Mouse (Mus musculus) forebrain, embryonic 11.5 days (tissue): Measurements from ENCODE around the gene A930033H14Rik. TPM values are rescaled to one million over a fixed set of nuclear protein-coding genes. Genes with fewer than 3 reads are reported as not detected.

ENCODE experiments used
- ATAC-seq: fragments of 200-750 bp; cut with Nextera tagmentation; replicated peaks from 2 replicates; pipeline ENCODE4 v1.8.0; 2017; ENCODE audit warnings: moderate TSS enrichment; ENCODE audit not compliant: low FRiP score
- DNase-seq: peaks from one replicate; pipeline ENCODE4 v3.0.0-alpha.2; 2017; ENCODE audit warnings: low spot score
- H3K27ac ChIP-seq: fragments of 300-500 bp; sonication (generic); 2 replicates; pipeline ENCODE4 v1.5.1; 2014; ENCODE audit warnings: low read depth, low read length
- H3K27me3 ChIP-seq: fragments of 300-500 bp; sonication (generic); 2 replicates; pipeline ENCODE4 v1.6.1; 2014; ENCODE audit warnings: mild to moderate bottlenecking, low read length, mixed read lengths; ENCODE audit not compliant: control insufficient read depth, insufficient read depth
- H3K36me3 ChIP-seq: fragments of 300-500 bp; sonication (generic); 2 replicates; pipeline ENCODE4 v1.6.1; 2014; ENCODE audit warnings: mild to moderate bottlenecking, low read length, moderate library complexity, mixed read lengths; ENCODE audit not compliant: control insufficient read depth, insufficient read depth
- H3K4me1 ChIP-seq: fragments of 300-500 bp; sonication (generic); replicated peaks from 2 replicates; pipeline ENCODE4 v1.6.1; 2014; ENCODE audit warnings: low read length, mixed read lengths; ENCODE audit not compliant: control insufficient read depth, insufficient read depth
- H3K4me2 ChIP-seq: fragments of 300-500 bp; sonication (generic); 2 replicates; pipeline ENCODE4 v1.6.1; 2014; ENCODE audit warnings: low read depth, mild to moderate bottlenecking, low read length, moderate library complexity, mixed read lengths; ENCODE audit not compliant: severe bottlenecking
- H3K4me3 ChIP-seq: fragments of 300-500 bp; sonication (generic); 2 replicates; pipeline ENCODE4 v1.5.1; 2014; ENCODE audit warnings: low read depth, low read length
- H3K9ac ChIP-seq: fragments of 300-500 bp; sonication (generic); 2 replicates; pipeline ENCODE4 v1.6.1; 2014; ENCODE audit warnings: low read length
- H3K9me3 ChIP-seq: fragments of 300-500 bp; sonication (generic); 2 replicates; pipeline ENCODE4 v1.6.1; 2016; ENCODE audit warnings: low read length, mixed read lengths; ENCODE audit not compliant: control insufficient read depth
- WGBS: fragments of 180-500 bp; shearing (Covaris S2); extraction: QIAGEN DNeasy Blood & Tissue Kit; methylation state at CpG from one replicate; pipeline ENCODE4 v1.1.7; 2014; 5-methylcytosine and 5-hydroxymethylcytosine counted together
- polyA plus RNA-seq: library from polyadenylated mRNA; unstranded; fragments of >200 nt; fragmentation: Nextera tagmentation; extraction: Ambion mirVana; gene quantifications from 2 replicates; pipeline ENCODE4 v1.2.1, GENCODE M21; 2014

The A930033H14Rik gene
- polyA plus RNA-seq, 1 experiment from 2014 or later = 1.9 TPM

GRCm38 (mm10) chr10:69211976-69212375 lies 922 bp downstream of the A930033H14Rik start:
- H3K36me3 ChIP-seq = peaks cover 3% of the 10 kb centered on the region; the same call in 1 of the 2 replicates
- peak overlapping the region; percentile 91 for H3K27ac ChIP-seq
- H3K27me3 ChIP-seq = no peaks in the 10 kb centered on the region
- no peaks in the 10 kb centered on the region for H3K9me3 ChIP-seq
- ATAC-seq (no peak; the same call in 1 of the 2 replicates), DNase-seq (no peak)
- peak overlapping the region; percentile 85 for H3K4me2 ChIP-seq
- peak overlapping the region; percentile 68 for H3K4me3 ChIP-seq
- H3K4me1 ChIP-seq = peaks cover 5% of the 10 kb centered on the region; the same call in 1 of the 2 replicates
- peak overlapping the region; percentile 96 for H3K9ac ChIP-seq
- WGBS = 3% methylated on average over 14 of the region's 14 CpGs

DNA sequence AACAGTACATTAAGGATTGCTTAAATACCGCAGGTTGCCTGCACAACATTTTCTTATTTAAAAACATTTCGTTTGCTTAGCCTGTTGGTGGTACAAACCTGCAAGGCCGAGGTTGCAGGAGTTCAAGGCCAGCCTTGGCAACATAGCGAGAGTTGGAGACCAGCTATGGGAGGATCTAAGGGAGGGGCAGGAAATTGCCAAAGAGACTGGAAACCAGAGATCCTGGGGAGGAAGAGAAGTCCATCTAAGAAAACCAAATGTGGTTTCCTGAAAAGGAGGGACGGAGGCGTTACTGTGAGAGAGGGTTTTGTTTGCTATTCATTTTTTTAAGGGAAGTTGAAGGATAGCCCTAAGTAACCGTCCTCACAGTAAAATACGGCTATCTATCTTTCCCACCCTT lies 1.3 kb downstream of the A930033H14Rik start:
- Histone ChIP-seq H3K27me3 (no peaks in the 10 kb centered on the region), H3K27ac (no peak overlapping the region), H3K4me3 (peak overlapping the region; percentile 68), H3K4me1 (peaks cover 5% of the 10 kb centered on the region; the same call in 1 of the 2 replicates), H3K36me3 (peaks cover 3% of the 10 kb centered on the region; the same call in 1 of the 2 replicates), H3K9ac (peak overlapping the region; percentile 96), H3K9me3 (no peaks in the 10 kb centered on the region), H3K4me2 (peak overlapping the region; percentile 85; the same call in 1 of the 2 replicates)
- no peak for ATAC-seq
- WGBS = 57% methylated on average over 8 of the region's 8 CpGs
- no peak for DNase-seq

GRCm38 (mm10) chr10:69210659-69211058 lies 2.2 kb downstream of the A930033H14Rik start:
- no peak for ATAC-seq
- no peaks in the 10 kb centered on the region for H3K27me3 ChIP-seq
- peaks cover 5% of the 10 kb centered on the region; the same call in 1 of the 2 replicates for H3K4me1 ChIP-seq
- no peaks in the 10 kb centered on the region for H3K9me3 ChIP-seq
- no peak overlapping the region for H3K4me3 ChIP-seq
- no peak overlapping the region for H3K9ac ChIP-seq
- no peak overlapping the region for H3K27ac ChIP-seq
- H3K36me3 ChIP-seq = no peaks in the 10 kb centered on the region
- H3K4me2 ChIP-seq = no peak overlapping the region
- WGBS = 81% methylated on average over 5 of the region's 5 CpGs
- DNase-seq = no peak

DNA sequence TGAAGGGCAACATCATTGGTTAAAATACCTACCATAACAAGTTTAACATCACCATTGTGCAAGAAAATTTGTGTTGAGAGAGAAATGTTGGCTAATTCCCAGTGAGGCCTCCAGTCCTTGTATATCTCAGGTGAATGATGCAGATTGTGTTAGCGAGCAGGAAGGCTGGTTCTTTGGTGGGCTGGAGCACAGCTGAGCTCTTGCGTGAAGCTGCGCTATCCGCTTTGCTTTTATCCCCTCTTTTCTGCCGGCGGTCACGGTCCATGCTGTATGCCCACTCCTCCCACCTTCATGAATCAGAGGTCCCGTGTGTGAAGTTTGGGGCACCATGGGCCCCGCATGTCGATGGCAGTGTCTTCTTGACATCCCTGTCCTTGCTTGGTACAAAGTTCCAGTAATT lies 2.9 kb downstream of the A930033H14Rik start:
- H3K27me3 ChIP-seq = no peaks in the 10 kb centered on the region
- no peak overlapping the region for H3K4me3 ChIP-seq
- no peaks in the 10 kb centered on the region for H3K9me3 ChIP-seq
- DNase-seq (no peak), ATAC-seq (no peak)
- WGBS = 93% methylated on average over 10 of the region's 10 CpGs
- H3K9ac ChIP-seq = no peak overlapping the region
- no peak overlapping the region for H3K4me2 ChIP-seq
- no peak overlapping the region for H3K27ac ChIP-seq
- H3K36me3 ChIP-seq = no peaks in the 10 kb centered on the region
- peaks cover 5% of the 10 kb centered on the region; the same call in 1 of the 2 replicates for H3K4me1 ChIP-seq

- Histone ChIP-seq H3K9me3 (no peaks in the 10 kb centered on the region), H3K4me1 (0 out of 2 replicates have a peak, but pooled peaks cover 3% of the 10 kb centered on the region), H3K27me3 (no peaks in the 10 kb centered on the region), H3K36me3 (no peaks in the 10 kb centered on the region), H3K4me2 (no peak overlapping the region), H3K4me3 (no peak overlapping the region), H3K9ac (no peak overlapping the region), H3K27ac (no peak overlapping the region)
- DNase-seq = no peak
- 96% methylated on average over 3 of the region's 3 CpGs for WGBS
- no peak for ATAC-seq
Measured at GRCm38 (mm10) chr10:69208705-69209104, 4.2 kb downstream of the A930033H14Rik start.

DNA sequence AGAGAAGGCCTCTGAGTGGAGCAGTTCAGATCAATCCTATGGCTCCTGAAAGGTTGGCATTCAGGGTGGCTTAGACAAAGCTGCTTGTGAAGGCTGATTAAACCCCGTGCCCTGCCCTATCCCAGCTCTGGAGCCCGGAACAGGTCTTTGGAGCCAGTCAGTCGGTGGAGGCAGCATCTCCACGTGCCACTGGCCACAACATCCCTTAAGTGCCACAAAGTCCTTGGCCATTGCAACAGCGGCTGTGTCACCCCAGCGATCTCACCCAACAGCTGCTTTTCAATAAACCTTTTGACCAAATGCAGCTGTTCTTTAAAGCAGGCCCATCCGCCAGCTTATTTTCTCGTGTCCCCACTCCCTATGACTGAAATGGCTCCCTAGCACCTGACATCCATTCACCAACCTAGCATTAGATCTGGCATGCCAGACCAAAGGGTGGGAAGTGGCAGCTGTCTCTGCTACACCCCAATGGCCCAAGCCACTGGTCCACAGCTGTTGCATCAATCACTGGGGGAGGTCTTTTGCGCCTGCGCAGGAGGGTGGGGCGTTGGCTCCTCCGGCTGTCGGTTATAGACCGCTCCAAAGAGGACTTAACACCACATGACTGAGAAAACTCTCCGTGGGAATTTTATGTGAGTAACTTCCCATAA lies 4.8 kb downstream of the A930033H14Rik start:
- Histone ChIP-seq H3K9ac (no peak overlapping the region), H3K27me3 (no peaks in the 10 kb centered on the region), H3K27ac (no peak overlapping the region), H3K4me3 (no peak overlapping the region), H3K4me2 (no peak overlapping the region), H3K36me3 (no peaks in the 10 kb centered on the region), H3K4me1 (0 out of 2 replicates have a peak, but pooled peaks cover 3% of the 10 kb centered on the region), H3K9me3 (no peaks in the 10 kb centered on the region)
- 91% methylated on average over 15 of the region's 15 CpGs for WGBS
- ATAC-seq (no peak), DNase-seq (no peak)

DNA sequence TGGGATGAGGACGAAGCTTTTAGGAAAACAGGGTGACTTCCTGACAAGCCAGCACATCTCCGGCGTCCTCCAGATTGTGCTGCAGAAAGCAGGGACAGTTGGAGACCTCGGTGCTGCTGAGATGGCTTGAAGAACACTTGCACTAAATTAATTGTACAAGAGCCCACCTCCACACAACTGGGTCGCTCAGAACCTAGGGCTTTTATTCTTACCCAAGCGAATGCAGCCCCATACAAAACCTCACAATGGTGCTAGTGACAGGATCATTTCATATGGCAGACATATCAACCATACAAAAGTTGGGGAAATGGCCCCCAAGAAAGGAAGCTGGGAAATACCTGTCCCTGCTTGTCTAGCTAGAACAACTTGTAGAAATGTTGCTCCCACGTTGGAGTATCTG lies 5.4 kb downstream of the A930033H14Rik start:
- Histone ChIP-seq H3K27me3 (no peaks in the 10 kb centered on the region), H3K4me1 (0 out of 2 replicates have a peak, but pooled peaks cover 3% of the 10 kb centered on the region), H3K4me2 (no peak overlapping the region), H3K9ac (no peak overlapping the region), H3K27ac (no peak overlapping the region), H3K36me3 (no peaks in the 10 kb centered on the region), H3K9me3 (no peaks in the 10 kb centered on the region), H3K4me3 (no peak overlapping the region)
- 86% methylated on average over 7 of the region's 7 CpGs for WGBS
- ATAC-seq = no peak
- no peak for DNase-seq

DNA sequence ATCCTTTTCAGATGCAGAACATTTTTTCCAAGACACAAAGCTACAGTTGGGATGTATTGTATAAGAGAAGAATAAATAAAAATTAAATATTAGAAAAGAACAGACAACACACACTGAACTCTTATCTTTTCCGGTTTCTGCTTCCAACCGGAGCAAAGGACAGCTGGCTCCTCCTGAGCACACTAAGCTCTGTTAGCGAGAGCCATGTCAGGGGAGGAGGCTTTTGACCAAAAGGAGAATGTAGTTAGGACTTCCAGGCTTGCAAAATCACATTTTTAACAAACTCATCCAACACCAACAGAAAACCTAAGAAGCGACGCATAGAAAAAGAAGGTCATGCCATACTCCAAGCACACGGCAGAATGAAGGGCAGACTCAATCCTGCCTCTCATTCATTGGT lies 6.8 kb downstream of the A930033H14Rik start:
- H3K36me3 ChIP-seq = no peaks in the 10 kb centered on the region

More for the DNA sequence above, 6.8 kb downstream of the A930033H14Rik start:
- H3K9ac ChIP-seq = no peak overlapping the region
- no peaks in the 10 kb centered on the region for H3K9me3 ChIP-seq
- ATAC-seq (no peak), DNase-seq (no peak)
- no peak overlapping the region for H3K27ac ChIP-seq
- H3K4me2 ChIP-seq = no peak overlapping the region
- H3K27me3 ChIP-seq = no peaks in the 10 kb centered on the region
- H3K4me3 ChIP-seq = no peak overlapping the region
- 90% methylated on average over 6 of the region's 6 CpGs for WGBS
- 0 out of 2 replicates have a peak, but pooled peaks cover 3% of the 10 kb centered on the region for H3K4me1 ChIP-seq
